Mouse (Mus musculus): ENCODE results near the gene E130114P18Rik. TPM values are rescaled to one million over a fixed set of nuclear protein-coding genes. Genes with fewer than 3 reads are reported as not detected.

Gene E130114P18Rik
- polyA plus RNA-seq, 1 experiment from 2014 or later, result 0.54 TPM

DNA sequence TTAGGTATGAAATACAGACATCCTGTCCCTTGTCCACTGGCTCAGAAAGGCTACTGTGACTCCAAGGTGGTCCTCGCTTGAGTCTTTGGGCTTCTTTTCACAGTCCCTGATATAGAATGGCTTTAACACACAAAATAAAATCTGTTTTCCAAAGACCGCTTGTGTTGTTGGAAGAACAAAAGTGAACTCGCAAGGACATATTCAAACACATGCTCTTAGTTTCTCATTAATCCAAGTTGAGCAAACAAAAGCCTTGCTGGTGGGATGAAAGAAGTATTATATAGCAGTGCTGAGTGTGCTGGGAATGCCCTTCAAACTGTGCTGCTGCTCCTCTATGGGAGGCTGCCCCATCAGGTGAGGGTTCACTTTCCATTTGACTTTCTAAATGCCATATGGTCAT, 169.7 kb downstream of the E130114P18Rik start:
- WGBS, result 79% methylated on average over 3 of the region's 3 CpGs

DNA sequence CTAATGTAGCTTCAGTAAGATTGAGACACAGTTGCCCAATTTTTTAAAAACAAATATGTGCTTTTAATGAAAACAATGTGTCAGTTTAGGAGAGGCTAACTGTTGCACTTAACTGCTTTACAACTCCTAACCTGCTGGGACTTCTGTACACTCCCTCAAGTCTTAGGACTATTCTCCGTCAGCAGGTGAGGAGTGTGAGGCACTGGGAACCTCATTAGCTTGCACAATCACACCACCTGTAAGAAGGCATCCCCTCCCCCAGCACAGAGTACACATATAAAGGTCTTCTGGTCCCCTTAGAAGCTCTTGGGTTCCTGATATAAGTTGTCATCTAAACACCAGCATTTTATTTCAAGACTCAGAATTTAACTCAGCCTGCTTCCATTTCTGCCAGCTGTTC, 170.7 kb downstream of the E130114P18Rik start:
- H3K9ac ChIP-seq (replicated peaks; ENCODE audit: low read length), result no peak overlapping the region
- WGBS, result 72% methylated on average over 1 of the region's 1 CpGs
- no peak overlapping the region for H3K27ac ChIP-seq (ENCODE audit: low read length)
- ATAC-seq (ENCODE audit: low FRiP score, low TSS enrichment), result no peak
- no peaks in the 10 kb centered on the region for H3K9me3 ChIP-seq (ENCODE audit: low read length)
- no peaks in the 10 kb centered on the region for H3K4me1 ChIP-seq (ENCODE audit: insufficient read depth, low read length)
- no peak overlapping the region for H3K4me3 ChIP-seq (ENCODE audit: low read length)
- no peaks in the 10 kb centered on the region for H3K27me3 ChIP-seq (ENCODE audit: insufficient read depth, low read length)
- no peaks in the 10 kb centered on the region for H3K36me3 ChIP-seq (ENCODE audit: insufficient read depth, low read length)
- H3K4me2 ChIP-seq (replicated peaks; ENCODE audit: low read depth, low read length), result no peak overlapping the region

More for the DNA sequence above, 169.7 kb downstream of the E130114P18Rik start:
- Histone ChIP-seq H3K4me1 (ENCODE audit: insufficient read depth, low read length) (no peaks in the 10 kb centered on the region), H3K36me3 (ENCODE audit: insufficient read depth, low read length) (no peaks in the 10 kb centered on the region), H3K9me3 (ENCODE audit: low read length) (no peaks in the 10 kb centered on the region), H3K4me2 (replicated peaks; ENCODE audit: low read depth, low read length) (no peak overlapping the region), H3K4me3 (ENCODE audit: low read length) (no peak overlapping the region), H3K27ac (ENCODE audit: low read length) (no peak overlapping the region), H3K27me3 (ENCODE audit: insufficient read depth, low read length) (no peaks in the 10 kb centered on the region), H3K9ac (replicated peaks; ENCODE audit: low read length) (no peak overlapping the region)
- no peak for ATAC-seq (ENCODE audit: low FRiP score, low TSS enrichment)

- Histone ChIP-seq H3K4me1 (ENCODE audit: insufficient read depth, low read length) (no peaks in the 10 kb centered on the region), H3K36me3 (ENCODE audit: insufficient read depth, low read length) (no peaks in the 10 kb centered on the region), H3K9me3 (ENCODE audit: low read length) (no peaks in the 10 kb centered on the region), H3K4me3 (ENCODE audit: low read length) (no peak overlapping the region), H3K9ac (replicated peaks; ENCODE audit: low read length) (no peak overlapping the region), H3K4me2 (replicated peaks; ENCODE audit: low read depth, low read length) (no peak overlapping the region), H3K27ac (ENCODE audit: low read length) (no peak overlapping the region), H3K27me3 (ENCODE audit: insufficient read depth, low read length) (no peaks in the 10 kb centered on the region)
- WGBS, result 77% methylated on average over 8 of the region's 8 CpGs
- no peak for ATAC-seq (ENCODE audit: low FRiP score, low TSS enrichment)
These were observed 171.4 kb downstream of the E130114P18Rik start for GRCm38 (mm10) chr4:97606524-97606923.

- Histone ChIP-seq H3K4me3 (ENCODE audit: low read length) (no peak overlapping the region), H3K36me3 (ENCODE audit: insufficient read depth, low read length) (no peaks in the 10 kb centered on the region), H3K4me2 (replicated peaks; ENCODE audit: low read depth, low read length) (no peak overlapping the region), H3K27ac (ENCODE audit: low read length) (no peak overlapping the region), H3K4me1 (ENCODE audit: insufficient read depth, low read length) (no peaks in the 10 kb centered on the region), H3K27me3 (ENCODE audit: insufficient read depth, low read length) (no peaks in the 10 kb centered on the region), H3K9ac (replicated peaks; ENCODE audit: low read length) (no peak overlapping the region), H3K9me3 (ENCODE audit: low read length) (no peaks in the 10 kb centered on the region)
- ATAC-seq (ENCODE audit: low FRiP score, low TSS enrichment), result no peak
- WGBS, result 80% methylated on average over 4 of the region's 4 CpGs
These were observed 175.3 kb downstream of the E130114P18Rik start for GRCm38 (mm10) chr4:97602579-97602978.

- H3K4me2 ChIP-seq (replicated peaks; ENCODE audit: low read depth, low read length), result no peak overlapping the region
- H3K4me1 ChIP-seq (ENCODE audit: insufficient read depth, low read length), result no peaks in the 10 kb centered on the region
- no peak for ATAC-seq (ENCODE audit: low FRiP score, low TSS enrichment)
- no peaks in the 10 kb centered on the region for H3K9me3 ChIP-seq (ENCODE audit: low read length)
- H3K27me3 ChIP-seq (ENCODE audit: insufficient read depth, low read length), result no peaks in the 10 kb centered on the region
- H3K36me3 ChIP-seq (ENCODE audit: insufficient read depth, low read length), result no peaks in the 10 kb centered on the region
- no peak overlapping the region for H3K27ac ChIP-seq (ENCODE audit: low read length)
- 45% methylated on average over 8 of the region's 8 CpGs for WGBS
- H3K9ac ChIP-seq (replicated peaks; ENCODE audit: low read length), result no peak overlapping the region
- H3K4me3 ChIP-seq (ENCODE audit: low read length), result no peak overlapping the region
These were observed 176.7 kb downstream of the E130114P18Rik start for GRCm38 (mm10) chr4:97600875-97601835.

DNA sequence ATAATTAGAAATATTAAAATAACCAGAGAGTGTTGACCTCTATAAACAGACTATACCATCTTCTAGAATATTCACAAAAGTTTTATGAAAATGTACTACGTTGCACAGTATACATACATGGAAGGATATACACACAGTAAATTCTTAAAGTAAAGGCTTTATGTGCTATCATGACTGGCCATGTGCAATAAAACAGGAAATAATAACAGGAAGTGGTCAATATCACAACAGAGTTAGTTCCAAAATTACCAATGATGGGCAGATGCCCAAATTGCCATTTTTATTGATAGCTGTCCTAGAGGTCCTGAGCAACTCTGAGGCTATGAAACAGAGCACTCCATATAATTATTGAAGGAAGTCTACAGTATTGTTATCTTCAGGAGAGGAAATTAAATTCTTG, 180.4 kb downstream of the E130114P18Rik start:
- 98% methylated on average over 1 of the region's 1 CpGs for WGBS
- Histone ChIP-seq H3K27ac (ENCODE audit: low read length) (no peak overlapping the region), H3K9ac (replicated peaks; ENCODE audit: low read length) (no peak overlapping the region), H3K4me2 (replicated peaks; ENCODE audit: low read depth, low read length) (no peak overlapping the region), H3K4me3 (ENCODE audit: low read length) (no peak overlapping the region), H3K9me3 (ENCODE audit: low read length) (no peaks in the 10 kb centered on the region), H3K4me1 (ENCODE audit: insufficient read depth, low read length) (no peaks in the 10 kb centered on the region), H3K27me3 (ENCODE audit: insufficient read depth, low read length) (no peaks in the 10 kb centered on the region), H3K36me3 (ENCODE audit: insufficient read depth, low read length) (no peaks in the 10 kb centered on the region)
- ATAC-seq (ENCODE audit: low FRiP score, low TSS enrichment), result no peak

GRCm38 (mm10) chr4:97596348-97596747, 181.5 kb downstream of the E130114P18Rik start:
- no peak overlapping the region for H3K9ac ChIP-seq (replicated peaks; ENCODE audit: low read length)
- H3K36me3 ChIP-seq (ENCODE audit: insufficient read depth, low read length), result no peaks in the 10 kb centered on the region
- H3K27ac ChIP-seq (ENCODE audit: low read length), result no peak overlapping the region
- no peaks in the 10 kb centered on the region for H3K4me1 ChIP-seq (ENCODE audit: insufficient read depth, low read length)
- H3K4me2 ChIP-seq (replicated peaks; ENCODE audit: low read depth, low read length), result no peak overlapping the region
- H3K4me3 ChIP-seq (ENCODE audit: low read length), result no peak overlapping the region
- WGBS, result 85% methylated on average over 9 of the region's 9 CpGs
- no peaks in the 10 kb centered on the region for H3K27me3 ChIP-seq (ENCODE audit: insufficient read depth, low read length)
- H3K9me3 ChIP-seq (ENCODE audit: low read length), result no peaks in the 10 kb centered on the region
- ATAC-seq (ENCODE audit: low FRiP score, low TSS enrichment), result no peak

DNA sequence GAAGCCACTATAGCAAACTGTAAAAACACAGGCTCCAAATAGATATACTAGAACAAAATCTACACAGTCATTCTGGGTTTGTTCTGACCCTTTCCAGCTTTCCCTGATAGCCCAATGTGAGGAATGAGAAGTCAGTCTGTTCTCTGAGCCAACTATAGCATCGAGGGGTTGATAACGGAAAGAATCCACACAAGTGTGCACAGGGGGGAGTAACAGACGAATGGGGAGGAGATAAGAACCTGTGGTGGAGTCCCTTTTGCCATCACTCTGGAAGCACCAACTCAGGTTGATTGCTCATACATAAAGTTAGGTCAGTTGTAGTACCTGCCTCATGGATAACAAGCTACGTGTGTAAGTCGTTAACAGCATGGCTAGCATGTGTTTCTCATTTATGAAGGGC, 184.0 kb downstream of the E130114P18Rik start:
- Histone ChIP-seq H3K4me2 (replicated peaks; ENCODE audit: low read depth, low read length) (no peak overlapping the region), H3K9ac (replicated peaks; ENCODE audit: low read length) (no peak overlapping the region), H3K4me3 (ENCODE audit: low read length) (no peak overlapping the region), H3K36me3 (ENCODE audit: insufficient read depth, low read length) (no peaks in the 10 kb centered on the region), H3K4me1 (ENCODE audit: insufficient read depth, low read length) (no peaks in the 10 kb centered on the region), H3K27me3 (ENCODE audit: insufficient read depth, low read length) (no peaks in the 10 kb centered on the region), H3K27ac (ENCODE audit: low read length) (no peak overlapping the region), H3K9me3 (ENCODE audit: low read length) (no peaks in the 10 kb centered on the region)
- no peak for ATAC-seq (ENCODE audit: low FRiP score, low TSS enrichment)
- 82% methylated on average over 5 of the region's 5 CpGs for WGBS

DNA sequence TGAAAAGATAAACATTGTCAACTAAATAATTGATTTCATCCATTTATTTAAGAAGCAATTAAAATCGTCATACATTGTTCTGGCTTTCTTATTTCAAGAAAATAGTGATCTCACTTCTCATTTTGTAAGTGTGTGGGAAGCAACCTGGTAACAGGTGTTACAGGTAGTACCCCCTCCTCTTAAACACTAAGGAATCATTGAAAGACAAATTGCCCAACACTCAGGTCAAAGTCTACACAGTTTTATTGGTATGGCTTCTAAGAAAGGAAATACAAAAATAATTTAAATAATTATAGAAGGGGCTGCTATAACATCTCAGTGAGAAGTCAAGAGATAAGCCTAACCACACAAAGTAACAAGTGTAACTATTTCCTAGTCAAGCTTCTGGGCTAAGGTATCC, 188.1 kb downstream of the E130114P18Rik start:
- Histone ChIP-seq H3K4me1 (ENCODE audit: insufficient read depth, low read length) (no peaks in the 10 kb centered on the region), H3K9me3 (ENCODE audit: low read length) (no peaks in the 10 kb centered on the region), H3K4me3 (ENCODE audit: low read length) (no peak overlapping the region), H3K27ac (ENCODE audit: low read length) (no peak overlapping the region), H3K36me3 (ENCODE audit: insufficient read depth, low read length) (no peaks in the 10 kb centered on the region), H3K27me3 (ENCODE audit: insufficient read depth, low read length) (no peaks in the 10 kb centered on the region), H3K9ac (replicated peaks; ENCODE audit: low read length) (no peak overlapping the region), H3K4me2 (replicated peaks; ENCODE audit: low read depth, low read length) (no peak overlapping the region)
- WGBS, result 59% methylated on average over 1 of the region's 1 CpGs
- ATAC-seq (ENCODE audit: low FRiP score, low TSS enrichment), result no peak

- Histone ChIP-seq H3K9me3 (ENCODE audit: low read length) (no peaks in the 10 kb centered on the region), H3K27me3 (ENCODE audit: insufficient read depth, low read length) (no peaks in the 10 kb centered on the region), H3K4me1 (ENCODE audit: insufficient read depth, low read length) (0 out of 2 replicates have a peak, but pooled peaks cover 3% of the 10 kb centered on the region), H3K4me3 (ENCODE audit: low read length) (no peak overlapping the region), H3K27ac (ENCODE audit: low read length) (no peak overlapping the region), H3K9ac (replicated peaks; ENCODE audit: low read length) (no peak overlapping the region), H3K4me2 (replicated peaks; ENCODE audit: low read depth, low read length) (no peak overlapping the region), H3K36me3 (ENCODE audit: insufficient read depth, low read length) (no peaks in the 10 kb centered on the region)
- no peak for ATAC-seq (ENCODE audit: low FRiP score, low TSS enrichment)
- 81% methylated on average over 9 of the region's 9 CpGs for WGBS
These were observed 190.4 kb downstream of the E130114P18Rik start for GRCm38 (mm10) chr4:97587412-97588010.

Data from kidney, embryonic 16.5 days (tissue).